Mouse (Mus musculus) kidney, postnatal 25 days (tissue): Measurements from ENCODE around the gene Kif19a.

Source experiments
- DNase-seq, 2 experiments: peaks; one replicate each; pipeline ENCODE4 v3.0.0; 2021; ENCODE audit warnings: mixed read lengths in 2 of 2

The Kif19a gene

DNA sequence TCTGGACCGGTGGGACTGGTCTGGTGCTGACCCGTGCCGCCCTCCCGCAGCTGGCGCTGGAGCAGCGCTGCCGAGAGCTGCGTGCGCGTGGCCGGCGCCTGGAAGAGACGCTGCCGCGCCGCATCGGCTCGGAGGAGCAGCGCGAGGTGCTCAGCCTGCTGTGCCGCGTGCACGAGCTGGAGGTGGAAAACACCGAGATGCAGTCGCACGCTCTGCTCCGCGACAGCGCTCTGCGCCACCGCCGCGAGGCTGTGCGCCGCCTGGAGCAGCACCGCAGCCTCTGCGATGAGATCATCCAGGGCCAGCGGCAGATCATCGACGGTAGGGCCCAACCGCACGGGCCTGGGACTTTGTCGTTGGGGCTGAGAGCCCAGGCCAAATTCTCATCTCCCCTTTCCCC lies 21.1 kb downstream of the Kif19a start:
- DNase-seq: no peak

DNA sequence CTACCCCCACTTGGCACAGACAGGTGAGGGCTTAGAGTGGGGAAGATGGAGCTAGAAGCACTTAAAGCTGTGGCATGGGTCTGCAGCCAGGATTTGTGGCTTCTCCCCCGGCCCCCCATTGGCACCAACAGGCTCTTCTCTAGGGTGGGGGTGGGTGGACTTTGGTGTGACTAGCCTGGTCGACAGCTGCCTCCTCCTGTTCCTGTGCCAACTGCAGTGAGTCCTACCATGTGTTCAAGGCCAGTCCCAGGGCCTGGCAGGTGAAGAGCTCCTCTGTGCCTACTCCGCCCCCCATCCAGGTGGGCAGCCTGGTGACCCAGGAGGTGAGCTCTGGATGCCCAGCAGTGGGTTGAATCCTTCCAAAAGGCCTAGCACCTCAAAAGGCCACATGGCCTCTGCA lies 22.4 kb downstream of the Kif19a start:
- no peak for DNase-seq

DNA sequence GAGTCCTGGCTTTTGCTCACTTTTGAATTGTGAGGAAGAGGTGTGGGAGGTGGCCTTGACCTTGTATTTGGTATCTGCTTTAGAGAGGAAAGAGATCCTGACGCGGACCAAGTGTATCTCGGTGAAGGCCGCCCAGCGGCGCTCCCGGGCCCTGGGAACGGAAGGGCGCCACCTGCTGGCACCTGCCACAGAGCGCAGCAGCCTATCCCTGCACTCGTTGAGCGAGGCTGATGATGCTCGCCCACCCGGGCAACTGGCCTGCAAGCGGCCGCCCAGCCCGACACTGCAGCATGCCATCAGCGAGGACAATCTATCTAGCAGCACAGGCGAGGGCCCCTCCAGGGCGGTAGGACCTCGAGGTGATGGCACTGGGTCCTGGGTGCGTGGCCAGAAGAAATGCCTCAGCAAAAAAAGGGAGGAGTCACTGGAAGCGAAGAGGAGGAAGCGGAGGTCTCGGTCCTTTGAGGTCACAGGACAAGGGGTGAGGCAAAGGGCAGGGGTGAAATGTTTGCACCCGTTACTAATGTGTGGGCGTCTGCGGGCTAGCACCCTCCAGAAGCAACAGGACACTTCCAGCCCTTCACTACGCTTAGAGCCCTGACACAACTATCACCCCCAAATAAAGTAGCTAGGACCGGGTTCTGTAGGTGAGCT lies 24.0 kb downstream of the Kif19a start:
- peak; percentile 80 to 82 for DNase-seq

DNA sequence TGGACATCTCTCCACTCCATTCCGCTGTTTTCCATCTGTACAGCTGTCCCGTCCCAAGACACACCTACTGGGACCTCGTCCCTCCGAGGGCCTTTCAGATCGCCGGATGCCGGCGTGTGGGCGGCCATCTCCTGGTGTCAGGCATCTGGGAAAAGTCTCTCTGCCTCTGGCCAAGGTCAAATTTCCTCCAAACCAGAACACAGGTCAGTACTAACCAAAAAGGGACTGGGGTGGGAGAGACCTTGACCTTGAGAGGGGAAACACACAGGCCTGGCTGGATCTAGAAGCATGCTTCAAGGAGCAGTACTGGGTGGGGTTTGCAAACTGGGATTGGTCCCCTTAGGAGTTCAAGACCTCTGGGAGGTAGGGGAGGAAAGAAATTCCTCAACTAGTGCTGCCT lies 24.5 kb downstream of the Kif19a start:
- DNase-seq: no peak

DNA sequence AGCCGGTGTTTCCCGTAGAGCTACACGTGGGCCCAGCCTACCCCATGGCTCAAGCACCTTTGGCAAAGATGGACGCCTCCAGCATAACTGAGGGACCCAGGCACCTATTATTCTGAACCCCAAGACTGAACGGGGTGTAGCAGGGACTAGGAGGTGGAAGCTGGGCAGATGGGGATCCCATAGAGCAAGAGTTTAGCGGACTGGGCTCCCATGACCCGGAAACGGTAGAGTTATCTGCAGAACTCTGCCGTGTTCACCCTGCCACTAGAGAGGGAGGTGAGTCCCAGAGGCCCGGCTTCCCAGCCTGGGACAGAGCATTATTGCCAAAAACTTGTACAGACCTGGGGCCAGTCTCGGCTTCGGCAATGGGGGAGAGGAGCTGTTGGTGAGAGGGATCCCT lies 25.0 kb downstream of the Kif19a start:
- no peak for DNase-seq

DNA sequence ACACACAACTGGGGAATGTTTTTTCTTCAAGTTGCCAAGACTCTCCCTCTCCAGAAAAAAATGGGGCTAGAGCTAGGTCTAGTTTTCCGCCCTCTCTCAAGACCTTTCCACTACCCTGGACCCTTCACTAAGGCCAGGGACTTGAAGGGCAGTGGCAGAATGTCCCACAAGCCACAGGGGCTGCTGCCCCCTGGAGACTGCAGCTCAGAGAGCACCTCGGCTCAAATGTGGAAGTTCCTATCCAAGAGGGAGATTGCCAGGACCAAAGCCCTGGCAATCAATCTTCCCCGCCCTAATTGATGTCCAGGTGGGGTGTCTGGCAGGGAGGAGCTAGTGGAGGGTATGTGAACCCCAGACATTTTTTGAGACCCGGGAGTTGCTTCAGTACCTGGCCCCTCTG lies 25.7 kb downstream of the Kif19a start:
- no peak for DNase-seq

DNA sequence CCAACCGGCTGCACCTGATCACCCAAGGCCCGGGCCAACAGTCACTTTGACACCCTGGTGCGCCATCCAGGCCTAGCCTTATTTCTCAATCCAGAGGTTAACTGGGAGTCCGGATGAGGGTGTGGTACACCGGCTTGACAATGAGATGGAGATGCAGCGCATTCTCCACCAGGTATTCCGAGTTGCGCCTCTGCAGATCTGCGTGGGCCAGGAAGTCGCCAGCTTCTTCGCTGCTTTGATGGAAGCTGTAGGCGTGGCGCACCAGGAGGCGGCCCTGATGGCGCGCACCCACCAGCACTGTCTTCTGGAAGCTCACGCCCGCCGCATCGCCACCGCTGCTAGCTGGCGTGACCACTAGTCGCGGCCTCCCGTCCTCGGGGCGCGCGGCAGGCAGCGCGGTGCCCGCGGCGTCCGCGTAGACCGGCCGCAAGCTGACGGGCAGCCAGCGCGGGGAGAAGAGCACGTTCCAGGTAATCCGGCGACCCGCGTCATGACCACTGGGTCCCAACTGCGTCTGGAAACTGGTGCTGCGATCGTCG lies 26.2 kb downstream of the Kif19a start:
- DNase-seq: no peak

DNA sequence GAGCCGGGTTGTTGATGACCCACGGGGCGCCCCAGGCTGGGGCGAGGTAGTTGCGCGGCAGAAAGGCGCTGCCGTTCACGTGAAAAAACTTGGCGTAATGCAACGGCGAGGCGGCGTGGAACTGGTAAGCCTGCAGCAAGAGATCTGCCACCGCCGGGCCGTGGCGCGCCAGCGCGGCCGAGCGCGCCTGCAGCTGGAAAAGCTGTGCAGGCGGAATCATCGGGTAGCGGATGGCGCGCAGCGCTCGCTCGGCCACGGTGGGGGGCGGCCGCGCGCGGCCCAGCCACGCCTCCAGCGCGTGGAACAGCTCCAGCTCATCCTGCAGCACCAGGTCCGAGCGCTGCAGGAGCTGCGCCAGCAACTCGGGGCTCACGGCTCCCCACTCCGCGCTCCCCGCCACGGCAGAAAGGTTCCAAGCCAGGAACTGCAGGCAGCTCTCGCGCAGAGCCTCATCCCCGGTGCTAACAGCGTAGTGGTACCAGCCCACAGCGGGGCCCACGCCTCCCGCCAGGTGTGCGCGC lies 26.8 kb downstream of the Kif19a start:
- no peak for DNase-seq

DNA sequence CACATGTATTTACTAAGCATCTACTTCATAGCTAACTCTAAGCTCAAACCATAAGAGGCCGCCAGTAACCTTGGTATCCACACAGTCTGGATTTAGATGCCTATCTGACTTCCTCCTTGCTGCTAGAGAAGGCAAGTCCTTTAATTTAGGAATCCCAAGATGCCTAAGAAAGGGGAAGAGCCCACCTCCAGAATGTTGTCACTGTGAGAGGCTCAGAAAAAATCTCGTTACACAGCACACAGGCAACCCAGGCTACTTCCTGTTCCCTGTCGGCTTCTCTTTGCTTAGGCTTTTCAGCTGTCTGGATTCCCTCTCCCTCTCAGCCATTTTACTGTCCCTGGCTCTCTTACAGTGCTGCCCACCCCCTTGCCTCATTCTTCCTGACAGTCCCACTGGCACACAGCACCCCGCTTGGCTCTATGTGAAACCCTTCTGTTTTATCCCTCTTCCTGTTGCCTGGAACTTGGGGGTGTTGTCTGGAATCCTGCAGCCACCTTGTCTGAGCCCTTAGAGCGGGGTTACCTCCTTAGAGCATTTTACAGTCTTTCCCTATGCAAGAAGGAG lies 27.8 kb downstream of the Kif19a start:
- DNase-seq: no peak

DNA sequence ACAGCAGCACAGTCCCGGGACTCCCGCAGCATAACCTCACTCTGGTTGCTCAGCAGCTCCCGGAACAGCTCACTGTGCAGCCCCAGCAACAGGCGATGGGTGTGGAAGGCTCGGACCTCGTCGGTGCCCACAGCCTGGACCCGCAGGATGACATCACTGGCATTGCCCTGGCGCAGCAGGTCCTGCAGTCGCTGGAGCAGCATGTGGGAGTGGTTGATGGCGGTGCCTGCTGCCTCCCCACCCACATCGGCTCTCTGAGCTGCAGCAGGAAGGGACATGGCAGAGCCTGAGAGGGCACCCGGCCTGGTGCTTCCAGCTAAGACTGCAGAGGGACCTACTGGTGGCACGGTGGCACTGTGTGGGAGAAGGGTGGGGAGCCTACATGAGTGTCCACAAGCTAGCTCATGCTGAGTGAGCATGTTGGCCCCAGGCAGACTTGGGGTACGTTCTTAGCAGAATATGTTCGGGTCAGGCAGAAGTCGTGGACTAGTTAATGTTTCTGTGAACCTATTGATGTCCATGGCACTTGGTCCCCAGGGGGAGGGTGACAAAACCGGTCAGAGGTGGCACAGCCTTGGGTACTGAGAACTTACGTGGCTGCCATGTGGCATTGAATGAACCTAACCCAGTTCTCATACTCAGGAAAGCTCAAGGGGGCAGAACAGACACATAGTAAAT lies 28.8 kb downstream of the Kif19a start:
- no peak for DNase-seq

DNA sequence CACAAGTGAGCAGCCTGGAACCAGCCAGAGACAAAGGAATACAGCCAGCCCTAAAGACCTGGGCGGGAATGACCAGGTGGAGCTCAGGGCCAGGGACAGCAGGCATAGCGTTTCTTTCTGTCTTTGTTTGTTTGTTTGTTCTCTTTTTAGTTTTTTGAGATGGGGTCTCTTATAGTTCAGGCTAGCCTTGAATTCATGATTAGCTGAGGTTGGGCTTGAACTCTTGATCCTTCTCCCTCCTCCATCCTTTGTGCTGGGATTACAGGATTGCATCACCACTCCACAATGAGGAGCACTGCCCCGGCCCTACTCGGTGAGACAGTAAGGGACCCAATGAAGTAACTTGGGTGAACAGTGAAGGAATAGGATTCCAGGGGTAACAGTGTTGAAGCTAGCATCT lies 29.5 kb downstream of the Kif19a start:
- DNase-seq: no peak

DNA sequence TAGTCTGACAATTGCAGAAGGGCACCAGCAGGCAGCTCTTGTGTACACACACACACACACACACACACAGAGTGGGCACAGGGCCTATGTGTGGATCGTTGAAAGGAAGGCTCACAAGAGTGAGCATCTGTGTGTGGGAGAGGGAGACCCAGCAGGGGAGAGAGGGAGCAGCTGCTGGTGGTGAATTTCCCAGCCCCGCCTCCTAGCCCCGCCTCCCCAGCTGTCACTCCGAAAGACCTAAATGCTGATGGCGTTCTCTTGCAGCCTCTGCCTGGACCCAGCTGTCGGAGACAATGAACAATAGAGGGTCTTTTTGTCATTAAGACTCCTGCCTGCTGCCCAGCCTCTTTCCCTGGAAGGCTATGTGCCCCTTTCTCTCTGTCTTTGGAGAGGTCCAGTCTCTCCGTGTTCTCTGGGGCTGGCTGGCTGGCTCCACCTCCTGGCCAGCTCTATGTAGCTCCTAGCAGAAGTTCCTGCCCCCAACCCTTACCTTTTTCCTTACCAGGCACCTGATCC lies 30.1 kb downstream of the Kif19a start:
- peak; percentile 49 to 52 for DNase-seq

DNA sequence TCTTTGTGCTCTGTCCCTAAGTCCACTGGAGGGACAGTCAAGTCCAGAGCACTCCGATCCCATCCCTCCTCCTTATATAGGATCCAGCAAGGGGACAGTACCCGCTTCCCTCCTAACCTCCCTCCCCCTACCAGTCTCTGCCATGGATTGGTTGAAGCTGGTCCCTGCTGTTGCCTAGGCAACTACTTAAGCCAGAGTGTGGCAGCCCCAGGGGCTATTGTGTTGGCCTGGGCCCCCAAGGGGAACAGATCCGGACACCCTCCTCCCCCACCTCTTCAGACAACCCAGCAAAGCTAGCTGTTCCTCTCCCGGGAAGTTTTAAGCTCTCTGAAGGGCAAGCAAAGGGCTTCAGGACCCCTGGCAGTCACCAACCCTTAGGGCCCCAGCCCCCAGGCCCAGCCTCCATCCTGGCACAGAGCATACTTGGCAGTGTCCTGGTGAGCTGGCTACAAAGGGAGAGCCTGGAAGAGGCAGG lies 30.7 kb downstream of the Kif19a start, which contains the start of gene Btbd17:
Btbd17 (minus strand) TSS at position 98 of the 475 bp plus-strand sequence.
- DNase-seq: no peak

DNA sequence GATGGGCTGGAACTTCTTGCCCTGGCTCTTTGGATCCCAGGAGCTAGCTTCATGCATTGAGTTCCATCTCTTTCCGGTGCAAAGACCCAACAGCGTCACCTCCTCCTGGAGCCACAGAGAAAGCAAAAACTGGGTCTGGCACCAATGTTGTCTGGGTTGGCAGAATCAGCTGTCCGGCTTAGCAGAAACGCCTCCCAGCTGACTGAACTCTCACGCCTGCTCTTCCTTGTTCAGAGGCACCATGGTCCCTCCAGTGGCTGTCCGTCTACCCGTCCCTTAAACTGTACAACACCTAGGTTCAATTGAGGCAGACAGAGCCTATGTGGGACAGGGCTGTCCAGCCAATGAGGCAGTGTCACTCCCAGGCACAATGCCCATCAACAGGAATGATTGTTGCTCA lies 32.0 kb downstream of the Kif19a start:
- DNase-seq: no peak

DNA sequence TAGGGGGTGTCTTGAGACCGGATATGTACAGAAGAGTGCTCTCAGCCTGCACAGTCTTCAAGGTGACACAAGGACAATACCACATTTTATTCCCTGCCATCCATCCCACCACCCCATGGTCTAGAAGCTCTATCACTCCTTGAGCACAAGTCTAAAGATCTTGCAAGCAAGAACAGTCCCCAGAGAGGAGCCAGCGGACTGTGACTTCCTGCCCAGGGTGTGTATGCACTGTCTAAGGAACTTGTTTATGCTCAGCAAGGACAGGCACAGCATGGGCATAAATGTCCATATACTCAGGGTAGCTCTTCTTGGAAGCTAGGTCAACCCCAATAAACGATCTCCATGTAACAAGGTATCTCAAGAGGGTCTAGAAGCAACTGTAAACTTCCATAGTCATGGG lies 32.8 kb downstream of the Kif19a start:
- no peak for DNase-seq

DNA sequence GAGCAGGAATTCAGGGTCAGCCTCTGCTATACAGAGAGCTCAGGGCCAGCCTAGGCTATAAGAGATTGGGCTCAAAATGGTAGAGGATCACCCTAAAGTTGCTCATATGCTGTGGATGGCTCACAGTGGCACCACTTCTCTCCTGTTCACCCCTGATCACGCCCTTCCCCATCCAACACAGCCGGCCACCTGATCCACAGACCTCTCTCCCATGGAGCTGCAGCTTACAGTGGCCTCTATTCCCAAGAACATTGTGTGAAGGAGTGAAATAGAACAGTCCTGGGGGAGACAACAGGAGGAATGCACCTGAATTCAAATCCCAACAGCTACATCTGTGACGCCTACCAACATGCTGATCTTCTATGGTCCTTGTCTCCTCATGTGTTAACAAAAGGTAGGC lies 33.4 kb downstream of the Kif19a start, which contains the start of gene Gpr142:
Gpr142 (plus strand) TSS at position 301 of the 400 bp plus-strand sequence.
- DNase-seq: no peak

DNA sequence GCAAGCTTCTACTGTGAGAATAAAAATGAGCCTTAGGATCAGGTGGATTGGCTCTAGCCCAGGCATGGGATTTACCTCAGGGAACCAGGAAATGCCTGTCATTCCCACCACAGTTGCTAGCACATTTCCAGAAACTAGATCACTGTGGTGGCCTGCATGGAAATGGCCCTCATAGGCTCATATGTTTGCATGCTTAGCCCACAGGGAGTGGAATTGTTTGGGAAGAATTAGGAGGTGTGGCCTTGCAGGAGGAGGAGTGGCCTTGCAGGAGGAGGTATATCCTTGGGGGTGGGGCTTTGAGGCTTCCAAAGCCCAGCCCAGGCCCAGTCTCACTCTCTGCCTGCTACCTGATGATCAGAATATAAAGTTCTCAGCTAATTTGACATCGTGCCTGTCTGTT lies 36.7 kb downstream of the Kif19a start:
- no peak for DNase-seq

DNA sequence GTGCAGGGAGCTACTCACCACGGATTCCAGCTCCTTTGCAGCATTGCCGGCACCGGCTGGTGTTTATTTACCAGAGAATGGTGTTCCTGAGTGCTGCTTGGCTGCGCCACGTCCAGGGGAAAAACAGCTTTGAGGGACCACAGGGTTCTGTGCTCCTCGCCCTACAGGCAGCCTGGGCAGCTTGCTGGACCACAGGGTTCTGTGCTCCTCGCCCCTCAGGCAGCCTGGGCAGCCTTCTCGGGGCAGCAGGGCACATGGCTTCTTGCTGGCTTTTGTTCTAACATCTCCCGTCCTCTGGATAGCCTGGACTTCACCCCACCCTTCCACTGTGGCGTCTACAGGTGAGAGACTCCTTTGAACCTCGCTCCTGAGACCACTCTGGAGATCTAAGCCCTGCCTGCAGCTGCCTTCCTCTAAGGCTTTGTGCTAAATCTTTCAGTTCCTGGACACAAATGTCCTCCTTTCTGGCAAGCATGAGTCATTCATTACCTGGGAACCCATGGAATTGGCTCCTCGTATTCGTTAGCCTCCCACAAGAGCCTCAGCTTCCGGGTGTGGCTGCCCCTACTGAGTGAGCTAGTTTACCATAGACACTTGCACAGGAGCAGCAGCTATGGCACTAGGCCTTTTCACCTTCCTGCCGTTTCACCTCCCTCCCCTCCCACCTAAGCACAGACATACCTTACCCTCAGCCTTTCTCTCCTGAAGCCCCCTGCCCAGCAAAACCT lies 37.5 kb downstream of the Kif19a start:
- no peak for DNase-seq

DNA sequence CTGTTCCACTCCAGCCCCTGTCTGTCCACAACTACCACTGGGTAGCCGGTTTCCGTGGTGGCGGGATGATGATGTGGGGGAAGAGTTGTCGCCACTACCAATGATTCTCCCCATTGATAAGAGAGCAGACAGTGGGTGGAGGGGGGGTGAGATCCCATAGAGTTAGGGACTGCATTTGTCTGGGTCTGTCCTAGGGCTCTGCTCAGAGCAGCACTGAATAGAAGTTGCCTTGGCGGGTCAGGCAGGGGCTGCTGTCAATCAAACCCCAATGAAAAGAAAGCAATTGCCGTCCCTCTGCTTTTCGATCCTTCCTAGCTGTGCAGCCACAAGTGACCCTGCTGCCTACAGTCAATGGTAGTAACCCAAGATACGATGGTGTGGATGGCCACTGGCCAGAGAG lies 38.8 kb downstream of the Kif19a start:
- no peak for DNase-seq

DNA sequence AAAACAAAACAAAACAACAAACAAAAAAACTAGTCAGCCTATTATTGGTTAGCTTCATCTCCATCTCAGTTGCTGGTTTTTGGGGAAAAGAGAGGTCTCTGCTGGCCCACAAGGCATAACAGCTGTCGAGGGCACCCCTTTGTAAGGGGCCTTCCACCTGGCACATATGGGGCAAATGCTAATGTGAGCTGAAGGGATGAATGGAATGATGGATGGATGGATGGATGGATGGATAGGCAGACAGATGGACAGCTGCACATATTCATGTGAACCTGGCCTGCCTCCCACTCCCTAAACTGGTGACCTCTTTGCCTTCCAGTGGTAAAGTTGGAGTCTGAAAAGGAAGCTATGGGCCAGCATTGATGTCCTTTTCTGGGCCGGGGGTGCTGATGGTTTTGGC lies 41.8 kb downstream of the Kif19a start:
- no peak for DNase-seq

DNA sequence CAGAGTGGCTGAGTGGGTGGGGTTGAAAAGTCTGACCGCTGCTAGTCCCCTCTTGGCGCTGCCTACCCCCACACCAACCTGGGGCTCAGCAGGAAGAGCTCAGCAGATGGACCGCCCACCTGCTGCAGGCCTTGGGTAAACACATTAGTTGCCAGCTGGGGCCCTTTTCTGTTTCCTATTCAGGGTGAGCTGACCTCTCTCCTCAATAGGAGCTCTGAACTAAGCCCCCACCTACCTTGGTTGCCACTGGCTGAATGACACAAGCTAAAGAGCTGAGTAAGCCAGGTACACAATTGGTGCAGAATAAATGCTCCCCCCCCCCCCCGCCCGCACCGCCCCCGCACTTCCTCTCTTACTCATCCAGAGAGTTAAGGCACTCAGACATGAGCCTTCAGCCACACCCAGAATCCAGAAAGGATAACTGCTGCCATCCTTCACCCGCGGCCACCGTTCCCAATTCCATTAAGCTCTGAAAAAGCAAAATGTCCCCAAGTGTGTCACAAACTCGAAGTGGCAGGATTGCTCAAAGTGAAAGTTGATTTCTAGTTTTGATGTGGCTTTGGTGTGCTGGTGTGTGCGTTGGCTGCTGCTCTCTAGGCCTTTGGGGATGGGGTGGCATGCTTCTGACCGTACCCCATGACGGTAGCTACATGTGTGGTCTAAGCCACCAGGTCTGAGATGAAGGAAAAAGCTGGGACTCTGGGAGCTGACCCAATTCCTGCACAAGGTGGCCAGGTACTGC lies 42.7 kb downstream of the Kif19a start:
- no peak for DNase-seq

DNA sequence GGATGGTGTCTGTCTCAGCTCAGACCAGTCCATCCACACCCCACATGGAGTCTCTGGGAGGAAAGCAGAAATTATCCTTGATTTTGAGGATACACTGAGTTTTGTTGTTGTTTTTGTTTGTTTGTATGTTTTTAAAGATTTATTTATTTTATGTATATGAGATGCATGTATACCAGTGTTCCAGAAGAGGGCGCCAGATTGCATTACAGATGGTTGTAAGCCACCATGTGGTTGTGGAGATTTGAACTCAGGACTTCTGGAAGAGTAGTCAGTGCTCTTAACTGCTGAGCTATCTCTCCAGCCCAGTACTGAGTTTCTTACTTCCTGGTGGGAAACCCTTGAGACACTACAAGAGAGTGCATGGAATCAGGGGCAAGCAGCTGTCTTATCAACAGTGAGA lies 44.2 kb downstream of the Kif19a start:
- DNase-seq: peak in 1 of 2 experiments; percentile 36
